11 mouse cellular contexts compared by ENCODE assay signal in the genomic region with DNA sequence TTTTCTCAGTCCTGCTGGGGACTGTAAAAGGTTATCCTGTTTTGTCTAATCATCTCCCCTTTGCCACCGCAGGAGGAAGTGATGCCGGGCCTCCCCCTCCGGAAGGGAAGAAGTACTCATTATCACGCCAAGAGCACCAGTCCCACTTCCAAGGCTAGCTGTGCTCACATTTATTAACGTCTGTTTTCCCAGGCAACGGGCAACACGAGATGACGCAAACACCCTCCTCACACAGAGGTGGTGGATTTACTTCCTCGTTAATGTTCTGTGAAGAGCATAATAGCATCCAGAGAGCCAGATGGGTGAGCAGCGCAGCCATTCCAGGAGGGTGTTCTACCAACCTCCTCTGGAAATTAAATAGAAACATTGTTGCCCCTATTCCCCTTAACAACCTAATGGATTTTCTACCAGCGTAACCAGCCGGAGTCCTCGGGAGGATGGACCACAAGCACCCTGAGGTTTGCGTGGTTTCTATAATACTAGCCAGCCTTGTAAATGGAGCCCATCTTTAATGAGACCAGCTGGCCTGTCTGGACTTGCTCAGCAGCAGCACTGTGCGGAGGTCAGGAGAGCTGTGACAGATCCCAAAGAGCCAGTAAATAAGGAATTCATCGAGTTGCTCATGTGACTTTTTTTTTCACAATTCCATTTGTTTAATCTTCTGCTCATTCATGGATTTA. TPM values are rescaled to one million over a fixed set of nuclear protein-coding genes. Genes with fewer than 3 reads are reported as not detected.
DNase-seq lines count a peak whose midpoint lies in the region; ATAC-seq lines count a peak whose summit lies in the region.
"Had no signal": no experiment of that assay in that cellular context is flagged by ENCODE, and none has a peak within 500 bp of the region (broad histone marks: within the 10 kb centered on the region; RNA-seq: fewer than 3 reads in every experiment).

No protein-coding gene starts in this region.

- peak; percentile 18 for DNase-seq in neural tube, embryonic 11.5 days (ENCODE audit: low spot score)
- no peak for DNase-seq in neural tube, embryonic 10.5 days (ENCODE audit: extremely low spot score, low spot score)
- peak; percentile 39 for DNase-seq in forebrain, embryonic 14.5 days (ENCODE audit: low spot score)
- peak; percentile 7 for DNase-seq in retina, embryonic 14.5 days (ENCODE audit: low spot score)
- DNase-seq in urinary bladder, postnatal 4 days (ENCODE audit: low spot score in 2 of 2): no peak
- no peak for DNase-seq in B cell, adult 2 months

- H3K9ac ChIP-seq in neural tube, embryonic 11.5 days (ENCODE audit: low read length): no peak overlapping the region
- no peak overlapping the region for H3K9ac ChIP-seq in forebrain, embryonic 14.5 days (ENCODE audit: low read length)
- no peak overlapping the region for H3K9ac ChIP-seq in liver, embryonic 12.5 days
- no peak overlapping the region for H3K9ac ChIP-seq in heart, embryonic 12.5 days
- H3K9ac ChIP-seq: lung, embryonic 15.5 days had no signal

- 60% methylated on average over 16 of the region's 16 CpGs for WGBS in neural tube, embryonic 11.5 days
- WGBS in forebrain, embryonic 14.5 days: 54% methylated on average over 16 of the region's 16 CpGs
- 29% methylated on average over 16 of the region's 16 CpGs for WGBS in liver, embryonic 12.5 days (ENCODE audit: insufficient replicate concordance)
- WGBS in heart, embryonic 12.5 days: 56% methylated on average over 16 of the region's 16 CpGs

- no peak for ATAC-seq in neural tube, embryonic 11.5 days (ENCODE audit: insufficient read depth, low FRiP score, low TSS enrichment)
- ATAC-seq in forebrain, embryonic 14.5 days: no peak
- 0 out of 2 replicates have a peak, but pooled peaks have one; percentile 10 for ATAC-seq in liver, embryonic 12.5 days
- no peak for ATAC-seq in heart, embryonic 12.5 days (ENCODE audit: insufficient number of reproducible peaks, low FRiP score)

- H3K9me3 ChIP-seq in neural tube, embryonic 11.5 days (ENCODE audit: control insufficient read depth, low read length): no peaks in the 10 kb centered on the region
- no peaks in the 10 kb centered on the region for H3K9me3 ChIP-seq in forebrain, embryonic 14.5 days (replicated peaks; ENCODE audit: control insufficient read depth, low read length)
- no peaks in the 10 kb centered on the region for H3K9me3 ChIP-seq in liver, embryonic 12.5 days (replicated peaks)
- H3K9me3 ChIP-seq in heart, embryonic 12.5 days (replicated peaks): no peaks in the 10 kb centered on the region
- H3K9me3 ChIP-seq: lung, embryonic 15.5 days had no signal

- H3K4me2 ChIP-seq in neural tube, embryonic 11.5 days (ENCODE audit: low read depth): no peak overlapping the region
- H3K4me2 ChIP-seq in forebrain, embryonic 14.5 days (ENCODE audit: low read length): no peak overlapping the region
- peak overlapping the region; percentile 19 for H3K4me2 ChIP-seq in liver, embryonic 12.5 days
- H3K4me2 ChIP-seq in heart, embryonic 12.5 days: no peak overlapping the region
- H3K4me2 ChIP-seq: lung, embryonic 15.5 days had no signal

- no peak overlapping the region for H3K4me3 ChIP-seq in neural tube, embryonic 11.5 days (ENCODE audit: low read depth, low read length)
- no peak overlapping the region for H3K4me3 ChIP-seq in forebrain, embryonic 14.5 days (ENCODE audit: low read depth, low read length)
- no peak overlapping the region for H3K4me3 ChIP-seq in liver, embryonic 12.5 days
- H3K4me3 ChIP-seq in heart, embryonic 12.5 days: no peak overlapping the region
- H3K4me3 ChIP-seq: erythroblast, embryonic 14.5 days; lung, embryonic 15.5 days had no signal

- H3K27ac ChIP-seq in neural tube, embryonic 11.5 days (ENCODE audit: low read depth, low read length): no peak overlapping the region
- H3K27ac ChIP-seq in forebrain, embryonic 14.5 days (ENCODE audit: low read depth, low read length): peak overlapping the region; percentile 24; the same call in 1 of the 2 replicates
- no peak overlapping the region for H3K27ac ChIP-seq in liver, embryonic 12.5 days
- no peak overlapping the region for H3K27ac ChIP-seq in heart, embryonic 12.5 days (ENCODE audit: poor library complexity, severe bottlenecking)
- H3K27ac ChIP-seq: lung, embryonic 15.5 days; stomach, postnatal 0 days had no signal

- H3K36me3 ChIP-seq in neural tube, embryonic 11.5 days (ENCODE audit: control insufficient read depth, insufficient read depth, low read length): no peaks in the 10 kb centered on the region
- no peaks in the 10 kb centered on the region for H3K36me3 ChIP-seq in forebrain, embryonic 14.5 days (ENCODE audit: control insufficient read depth, insufficient read depth, low read length)
- no peaks in the 10 kb centered on the region for H3K36me3 ChIP-seq in liver, embryonic 12.5 days
- no peaks in the 10 kb centered on the region for H3K36me3 ChIP-seq in heart, embryonic 12.5 days
- H3K36me3 ChIP-seq: lung, embryonic 15.5 days had no signal

- no peaks in the 10 kb centered on the region for H3K27me3 ChIP-seq in neural tube, embryonic 11.5 days (ENCODE audit: control insufficient read depth, insufficient read depth, low read length)
- no peaks in the 10 kb centered on the region for H3K27me3 ChIP-seq in forebrain, embryonic 14.5 days (replicated peaks; ENCODE audit: control insufficient read depth, insufficient read depth, low read length)
- H3K27me3 ChIP-seq in liver, embryonic 12.5 days (replicated peaks): no peaks in the 10 kb centered on the region
- H3K27me3 ChIP-seq in heart, embryonic 12.5 days (replicated peaks): peaks cover 20% of the 10 kb centered on the region; the same call in 1 of the 2 replicates
- H3K27me3 ChIP-seq: lung, embryonic 15.5 days had no signal

- peaks cover 7% of the 10 kb centered on the region; the same call in 1 of the 2 replicates for H3K4me1 ChIP-seq in neural tube, embryonic 11.5 days (ENCODE audit: control insufficient read depth, insufficient read depth, low read length)
- no peaks in the 10 kb centered on the region; the same call in 1 of the 2 replicates for H3K4me1 ChIP-seq in forebrain, embryonic 14.5 days (ENCODE audit: control insufficient read depth, insufficient read depth, low read length)
- peaks cover 7% of the 10 kb centered on the region; the same call in 1 of the 2 replicates for H3K4me1 ChIP-seq in liver, embryonic 12.5 days
- peaks cover 7% of the 10 kb centered on the region for H3K4me1 ChIP-seq in heart, embryonic 12.5 days (replicated peaks)

RNA-seq across cellular contexts. Expression of gene Rgs9, which starts 28.1 kb away (rescaled TPM):
- polyA plus RNA-seq in neural tube, embryonic 11.5 days (2014; fragmentation: Nextera tagmentation; extraction: Ambion mirVana): 1.1 and 1.5 TPM in 2 replicates
- polyA plus RNA-seq in forebrain, embryonic 14.5 days (2014; fragmentation: Nextera tagmentation; extraction: Ambion mirVana): 4.3 and 5.4 TPM in 2 replicates
- 0.10 and 0.13 TPM in 2 replicates for polyA plus RNA-seq in liver, embryonic 12.5 days (2016; fragmentation: Nextera tagmentation; extraction: Ambion mirVana)
- polyA plus RNA-seq in heart, embryonic 12.5 days (2016; fragmentation: Nextera tagmentation; extraction: Ambion mirVana): 0.91 and 1.1 TPM in 2 replicates
- polyA plus RNA-seq: erythroblast, embryonic 14.5 days had no signal

Comparison
In these comparisons a context has a peak if more than half of its experiments do, and no peak if none do; other contexts are left out.
1. DNase-seq: peak in neural tube, embryonic 11.5 days (single experiment), forebrain, embryonic 14.5 days (single experiment) and retina, embryonic 14.5 days (single experiment); none in neural tube, embryonic 10.5 days (single experiment), urinary bladder, postnatal 4 days (0 of 2) and B cell, adult 2 months (0 of 2).